Mouse (Mus musculus) embryonic facial prominence, embryonic 11.5 days (tissue): ENCODE measurements around the gene Olfr435. TPM values are rescaled to one million over a fixed set of nuclear protein-coding genes. Genes with fewer than 3 reads are reported as not detected.
"Not testable (repeated sequence)": the region's sequence is repeated elsewhere in the genome, so short reads cannot be mapped to it uniquely, and the experiment has no call there.

Source experiments
- ATAC-seq: fragments of 200-750 bp; cut with Nextera tagmentation; replicated peaks from 2 replicates; pipeline ENCODE4 v1.8.0; 2017; ENCODE audit warnings: low read depth; ENCODE audit not compliant: insufficient number of reproducible peaks, low FRiP score, low TSS enrichment
- DNase-seq: peaks from one replicate; pipeline ENCODE4 v3.0.0-alpha.2; 2015; ENCODE audit warnings: low spot score
- H3K27ac ChIP-seq: fragments of 300-500 bp; sonication (generic); replicated peaks from 2 replicates; pipeline ENCODE4 v1.5.1; 2014; ENCODE audit warnings: mild to moderate bottlenecking, low read depth, low read length, control low read depth
- H3K27me3 ChIP-seq: fragments of 300-500 bp; sonication (generic); 2 replicates; pipeline ENCODE4 v1.6.1; 2014; ENCODE audit warnings: mild to moderate bottlenecking, low read length, moderate library complexity, mixed read lengths; ENCODE audit not compliant: control insufficient read depth, insufficient read depth
- H3K36me3 ChIP-seq: fragments of 300-500 bp; sonication (generic); replicated peaks from 2 replicates; pipeline ENCODE4 v1.6.1; 2014; ENCODE audit warnings: low read depth, mild to moderate bottlenecking, low read length, moderate library complexity, mixed read lengths; ENCODE audit not compliant: control insufficient read depth, insufficient read depth
- H3K4me1 ChIP-seq: fragments of 300-500 bp; sonication (generic); 2 replicates; pipeline ENCODE4 v1.6.1; 2014; ENCODE audit warnings: low read length, mixed read lengths; ENCODE audit not compliant: control insufficient read depth, insufficient read depth
- H3K4me2 ChIP-seq: fragments of 300-500 bp; sonication (generic); 2 replicates; pipeline ENCODE4 v1.6.1; 2014; ENCODE audit warnings: low read depth, mild to moderate bottlenecking, control low read depth, low read length, moderate library complexity
- H3K4me3 ChIP-seq: fragments of 300-500 bp; sonication (generic); 2 replicates; pipeline ENCODE4 v1.5.1; 2014; ENCODE audit warnings: low read depth, low read length, control low read depth
- H3K9ac ChIP-seq: fragments of 300-500 bp; sonication (generic); replicated peaks from 2 replicates; pipeline ENCODE4 v1.6.1; 2014; ENCODE audit warnings: mild to moderate bottlenecking, control low read depth, low read length
- H3K9me3 ChIP-seq: fragments of 300-500 bp; sonication (generic); replicated peaks from 2 replicates; pipeline ENCODE4 v1.6.1; 2016; ENCODE audit warnings: mild to moderate bottlenecking, low read length, inconsistent platforms, mixed read lengths; ENCODE audit not compliant: control insufficient read depth
- WGBS: fragments of 180-500 bp; shearing (Covaris S2); extraction: QIAGEN DNeasy Blood & Tissue Kit; methylation state at CpG from one replicate; pipeline ENCODE4 v1.1.7; 2014; 5-methylcytosine and 5-hydroxymethylcytosine counted together
- polyA plus RNA-seq: library from polyadenylated mRNA; unstranded; fragments of >200 nt; fragmentation: Nextera tagmentation; extraction: Ambion mirVana; gene quantifications from 2 replicates; pipeline ENCODE4 v1.2.1, GENCODE M21; 2014

Olfr435 gene
- polyA plus RNA-seq, 1 experiment from 2014 or later, result not detected

- DNase-seq (no peak), ATAC-seq (no peak)
- H3K4me1 ChIP-seq, result no peaks in the 10 kb centered on the region
- H3K4me3 ChIP-seq, result no peak overlapping the region
- H3K9ac ChIP-seq, result no peak overlapping the region
- no peak overlapping the region for H3K4me2 ChIP-seq
- H3K27ac ChIP-seq, result no peak overlapping the region
- 79% methylated on average over 3 of the region's 3 CpGs for WGBS
- H3K36me3 ChIP-seq, result no peaks in the 10 kb centered on the region
- H3K9me3 ChIP-seq, result no peaks in the 10 kb centered on the region
- H3K27me3 ChIP-seq, result no peaks in the 10 kb centered on the region
These were observed 1.1 kb downstream of the Olfr435 start for GRCm38 (mm10) chr6:43198094-43198493.

GRCm38 (mm10) chr6:43202786-43203185 lies 5.8 kb downstream of the Olfr435 start:
- H3K27ac ChIP-seq, result no peak overlapping the region
- H3K4me1 ChIP-seq, result no peaks in the 10 kb centered on the region
- no peak overlapping the region for H3K4me2 ChIP-seq
- no peaks in the 10 kb centered on the region for H3K36me3 ChIP-seq
- no peaks in the 10 kb centered on the region for H3K9me3 ChIP-seq
- H3K9ac ChIP-seq, result no peak overlapping the region
- H3K4me3 ChIP-seq, result no peak overlapping the region
- DNase-seq, result no peak
- no peak for ATAC-seq
- H3K27me3 ChIP-seq, result no peaks in the 10 kb centered on the region

GRCm38 (mm10) chr6:43205355-43205754 lies 8.4 kb downstream of the Olfr435 start:
- ATAC-seq (no peak), DNase-seq (no peak)
- Histone ChIP-seq H3K4me2 (no peak overlapping the region), H3K9ac (no peak overlapping the region), H3K4me3 (no peak overlapping the region), H3K4me1 (no peaks in the 10 kb centered on the region), H3K27me3 (no peaks in the 10 kb centered on the region), H3K27ac (no peak overlapping the region), H3K36me3 (no peaks in the 10 kb centered on the region), H3K9me3 (no peaks in the 10 kb centered on the region)
- 35% methylated on average over 2 of the region's 2 CpGs for WGBS

GRCm38 (mm10) chr6:43212873-43213272 lies 15.9 kb downstream of the Olfr435 start, which contains the start of gene Olfr434:
Gene Olfr434, plus strand, starts transcription at chr6:43213021.
- not testable (repeated sequence) for H3K27ac ChIP-seq, H3K4me1 ChIP-seq, H3K9ac ChIP-seq, H3K27me3 ChIP-seq, H3K4me2 ChIP-seq, DNase-seq, H3K9me3 ChIP-seq, H3K36me3 ChIP-seq, ATAC-seq, H3K4me3 ChIP-seq

- ATAC-seq, result not testable (repeated sequence)
These were observed 34.3 kb downstream of the Olfr435 start, which contains the start of gene Olfr47 for GRCm38 (mm10) chr6:43231255-43231654. Gene Olfr47, plus strand, starts transcription at chr6:43231529.

GRCm38 (mm10) chr6:43242061-43242460 lies 45.1 kb downstream of the Olfr435 start:
- Histone ChIP-seq H3K4me1 (no peaks in the 10 kb centered on the region), H3K9me3 (no peaks in the 10 kb centered on the region), H3K27ac (no peak overlapping the region), H3K36me3 (no peaks in the 10 kb centered on the region), H3K9ac (no peak overlapping the region), H3K4me3 (no peak overlapping the region), H3K4me2 (no peak overlapping the region), H3K27me3 (no peaks in the 10 kb centered on the region)
- no peak for ATAC-seq
- peak; percentile 64 for DNase-seq
- WGBS, result 15% methylated on average over 4 of the region's 4 CpGs

More at GRCm38 (mm10) chr6:43231255-43231654, 34.3 kb downstream of the Olfr435 start, which contains the start of gene Olfr47:
- H3K27me3 ChIP-seq, DNase-seq, H3K4me1 ChIP-seq, H3K36me3 ChIP-seq, H3K4me3 ChIP-seq, H3K4me2 ChIP-seq, H3K9ac ChIP-seq, H3K9me3 ChIP-seq, H3K27ac ChIP-seq: not testable (repeated sequence)
- WGBS, result 86% methylated on average over 1 of the region's 1 CpGs

- 55% methylated on average over 3 of the region's 3 CpGs for WGBS
- H3K9ac ChIP-seq, result no peak overlapping the region
- H3K36me3 ChIP-seq, result no peaks in the 10 kb centered on the region
- no peaks in the 10 kb centered on the region for H3K27me3 ChIP-seq
- DNase-seq (no peak), ATAC-seq (no peak)
- no peaks in the 10 kb centered on the region for H3K9me3 ChIP-seq
- H3K4me2 ChIP-seq, result no peak overlapping the region
- no peak overlapping the region for H3K27ac ChIP-seq
- H3K4me3 ChIP-seq, result no peak overlapping the region
- no peaks in the 10 kb centered on the region for H3K4me1 ChIP-seq
These were observed 50.5 kb downstream of the Olfr435 start for GRCm38 (mm10) chr6:43247396-43247795.

GRCm38 (mm10) chr6:43252994-43253393 lies 56.0 kb downstream of the Olfr435 start:
- 83% methylated on average over 1 of the region's 1 CpGs for WGBS
- Histone ChIP-seq H3K36me3 (no peaks in the 10 kb centered on the region), H3K4me2 (no peak overlapping the region), H3K9ac (no peak overlapping the region), H3K4me1 (no peaks in the 10 kb centered on the region), H3K27ac (no peak overlapping the region), H3K27me3 (no peaks in the 10 kb centered on the region), H3K9me3 (no peaks in the 10 kb centered on the region), H3K4me3 (no peak overlapping the region)
- no peak for DNase-seq
- no peak for ATAC-seq
